ENCODE assay signal across 8 mouse cellular contexts in the genomic region with DNA sequence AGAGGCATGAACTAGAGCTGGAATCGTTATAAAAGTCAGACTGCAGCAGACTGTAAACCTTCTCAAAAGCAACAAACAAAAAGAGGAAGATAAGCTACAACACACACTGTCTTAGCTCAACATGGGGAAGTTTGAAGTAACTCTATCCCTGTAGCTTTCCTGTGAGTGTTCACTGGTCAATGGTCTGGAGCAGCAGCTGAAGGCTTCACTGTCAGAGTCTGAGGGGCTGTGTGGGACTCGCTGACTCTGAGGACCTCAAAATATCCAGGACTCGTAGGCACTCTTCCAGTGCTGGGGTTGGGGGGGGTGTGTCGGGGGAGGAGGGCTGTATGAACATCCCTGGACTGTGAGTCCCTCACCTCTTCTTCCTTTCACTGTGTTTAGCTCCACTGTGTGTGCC. TPM values are rescaled to one million over a fixed set of nuclear protein-coding genes. Genes with fewer than 3 reads are reported as not detected.
DNase-seq lines count a peak whose midpoint lies in the region; ATAC-seq and TF ChIP-seq lines count a peak whose summit lies in the region.
"Not testable (repeated sequence)": the region's sequence is repeated elsewhere in the genome, so short reads cannot be mapped to it uniquely, and the experiment has no call there.

No protein-coding gene starts in this region.

- H3K4me1 ChIP-seq in intestine, embryonic 15.5 days (replicated peaks); kidney, postnatal 0 days (replicated peaks; ENCODE audit: insufficient read depth, low read length); lung, embryonic 16.5 days (replicated peaks; ENCODE audit: control insufficient read depth, insufficient read depth, low read length): not testable (repeated sequence)

- H3K9me3 ChIP-seq in intestine, embryonic 15.5 days; kidney, postnatal 0 days (replicated peaks; ENCODE audit: low read length); lung, embryonic 16.5 days (ENCODE audit: control insufficient read depth, low read length): not testable (repeated sequence)

- not testable (repeated sequence) for H3K36me3 ChIP-seq in intestine, embryonic 15.5 days; splenic B cell, adult 2 months (ENCODE audit: control insufficient read depth, insufficient read depth, low read length, poor library complexity, severe bottlenecking)
- H3K36me3 ChIP-seq in kidney, postnatal 0 days (ENCODE audit: insufficient read depth, low read length), result peaks cover 19% of the 10 kb centered on the region; the same call in 1 of the 2 replicates
- H3K36me3 ChIP-seq in lung, embryonic 16.5 days (ENCODE audit: control insufficient read depth, insufficient read depth, low read length), result peaks cover 14% of the 10 kb centered on the region; the same call in 1 of the 2 replicates

- peak; percentile 42 for ATAC-seq in common myeloid progenitor, adult 5-6 weeks (replicated peaks; ENCODE audit: low read depth, poor library complexity, severe bottlenecking)
- ATAC-seq in granulocyte monocyte progenitor cell, adult 5-6 weeks (replicated peaks; ENCODE audit: poor library complexity, severe bottlenecking), result peak; percentile 49
- ATAC-seq in hematopoietic stem cell, adult 5-6 weeks (replicated peaks in 1 of 2; ENCODE audit: insufficient read depth in 1 of 2, low FRiP score in 2 of 2, low TSS enrichment in 1 of 2, low read depth in 1 of 2, poor library complexity in 2 of 2, severe bottlenecking in 2 of 2), result peak; percentile 20 to 32; a peak in 3 of 4 replicates
- not testable (repeated sequence) for ATAC-seq in intestine, embryonic 15.5 days
- ATAC-seq in kidney, postnatal 0 days (replicated peaks; ENCODE audit: low FRiP score, low read depth), result peak; percentile 55
- peak; percentile 11; the same call in 1 of the 2 replicates for ATAC-seq in lung, embryonic 16.5 days (ENCODE audit: low read depth)
- peak; percentile 34; the same call in 1 of the 2 replicates for ATAC-seq in monocyte, adult 5-6 weeks (replicated peaks; ENCODE audit: insufficient number of reproducible peaks, low FRiP score, low TSS enrichment, poor library complexity, severe bottlenecking)

- H3K9ac ChIP-seq in intestine, embryonic 15.5 days; kidney, postnatal 0 days (ENCODE audit: low read depth, low read length); lung, embryonic 16.5 days (ENCODE audit: low read length): not testable (repeated sequence)

- DNase-seq in kidney, postnatal 0 days (ENCODE audit: low spot score), result peak; percentile 9
- peak; percentile 24 for DNase-seq in splenic B cell, adult 2 months (ENCODE audit: low read depth, low spot score)

- 53% methylated on average over 4 of the region's 4 CpGs for WGBS in intestine, embryonic 15.5 days
- 32% methylated on average over 4 of the region's 4 CpGs for WGBS in kidney, postnatal 0 days
- WGBS in lung, embryonic 16.5 days, result 51% methylated on average over 4 of the region's 4 CpGs

- not testable (repeated sequence) for H3K27me3 ChIP-seq in intestine, embryonic 15.5 days (replicated peaks); kidney, postnatal 0 days (ENCODE audit: insufficient read depth, low read length); lung, embryonic 16.5 days (ENCODE audit: control insufficient read depth, insufficient read depth, low read depth, low read length); splenic B cell, adult 2 months (ENCODE audit: control insufficient read depth, insufficient read depth, low read length, poor library complexity, severe bottlenecking)

- not testable (repeated sequence) for H3K4me3 ChIP-seq in intestine, embryonic 15.5 days (replicated peaks); kidney, postnatal 0 days (replicated peaks; ENCODE audit: low read depth, low read length); lung, embryonic 16.5 days (ENCODE audit: low read length)

- H3K27ac ChIP-seq in intestine, embryonic 15.5 days; kidney, postnatal 0 days; lung, embryonic 16.5 days (ENCODE audit: low read length): not testable (repeated sequence)

- TF ChIP-seq CTCF in kidney, postnatal 0 days (IDR thresholded peaks at IDR 0.05; ENCODE audit: low read depth), result not testable (repeated sequence)

- 0 out of 2 replicates have a peak overlapping the region, but pooled peaks have one; percentile 75 for H3K4me2 ChIP-seq in intestine, embryonic 15.5 days (replicated peaks)
- H3K4me2 ChIP-seq in kidney, postnatal 0 days (ENCODE audit: low read length); lung, embryonic 16.5 days (ENCODE audit: low read depth, low read length): not testable (repeated sequence)

RNA-seq across cellular contexts. Expression of a gene that starts 0.5 kb away (rescaled TPM):
- total RNA-seq in common myeloid progenitor, adult 5-6 weeks (2017), result 0.63 TPM in 1 of 2 replicates, not detected in the other
- 1.2 and 2.8 TPM in 2 replicates for total RNA-seq in granulocyte monocyte progenitor cell, adult 5-6 weeks (2014; fragmentation: Nextera tagmentation)
- total RNA-seq in granulocyte monocyte progenitor cell, adult 5-6 weeks (2017), result 0.72 and 1.7 TPM in 2 replicates
- 0.10 and 1.1 TPM in 2 replicates for total RNA-seq in hematopoietic stem cell, adult 5-6 weeks (2017)
- polyA plus RNA-seq in intestine, embryonic 15.5 days (2015; fragmentation: Nextera tagmentation; extraction: Ambion mirVana), result 0.69 and 1.2 TPM in 2 replicates
- polyA plus RNA-seq in kidney, postnatal 0 days (2015; fragmentation: Nextera tagmentation; extraction: Ambion mirVana), result 1.9 and 2.2 TPM in 2 replicates
- polyA plus RNA-seq in lung, embryonic 16.5 days (2015; fragmentation: Nextera tagmentation; extraction: Ambion mirVana), result 1.5 and 1.9 TPM in 2 replicates
- 0.58 to 1.1 TPM in 2 of 3 replicates, not detected in the other for total RNA-seq in monocyte, adult 5-6 weeks (2017)

RNA-seq across cellular contexts. Expression of a gene that starts 36.7 kb away (rescaled TPM):
- 3.7 and 4.7 TPM in 2 replicates for total RNA-seq in common myeloid progenitor, adult 5-6 weeks (2017)
- 6.1 and 9.0 TPM in 2 replicates for total RNA-seq in granulocyte monocyte progenitor cell, adult 5-6 weeks (2014; fragmentation: Nextera tagmentation)
- total RNA-seq in granulocyte monocyte progenitor cell, adult 5-6 weeks (2017), result 4.2 and 5.2 TPM in 2 replicates
- 3.8 and 4.3 TPM in 2 replicates for total RNA-seq in hematopoietic stem cell, adult 5-6 weeks (2017)
- polyA plus RNA-seq in intestine, embryonic 15.5 days (2015; fragmentation: Nextera tagmentation; extraction: Ambion mirVana), result 6.1 and 6.9 TPM in 2 replicates
- 9.6 and 11.1 TPM in 2 replicates for polyA plus RNA-seq in kidney, postnatal 0 days (2015; fragmentation: Nextera tagmentation; extraction: Ambion mirVana)
- 5.8 and 6.3 TPM in 2 replicates for polyA plus RNA-seq in lung, embryonic 16.5 days (2015; fragmentation: Nextera tagmentation; extraction: Ambion mirVana)
- total RNA-seq in monocyte, adult 5-6 weeks (2017), result 0.57 to 1.9 TPM (median 0.68 TPM) in 3 replicates

RNA-seq across cellular contexts. Expression of a gene that starts 57.7 kb away (rescaled TPM):
- 8.0 and 10.3 TPM in 2 replicates for total RNA-seq in common myeloid progenitor, adult 5-6 weeks (2017)
- total RNA-seq in granulocyte monocyte progenitor cell, adult 5-6 weeks (2014; fragmentation: Nextera tagmentation), result 8.3 and 13.3 TPM in 2 replicates
- 20.4 and 22.5 TPM in 2 replicates for total RNA-seq in granulocyte monocyte progenitor cell, adult 5-6 weeks (2017)
- 21.4 and 26.1 TPM in 2 replicates for total RNA-seq in hematopoietic stem cell, adult 5-6 weeks (2017)
- 0.35 and 0.38 TPM in 2 replicates for polyA plus RNA-seq in intestine, embryonic 15.5 days (2015; fragmentation: Nextera tagmentation; extraction: Ambion mirVana)
- polyA plus RNA-seq in kidney, postnatal 0 days (2015; fragmentation: Nextera tagmentation; extraction: Ambion mirVana), result 1.1 and 1.2 TPM in 2 replicates
- polyA plus RNA-seq in lung, embryonic 16.5 days (2015; fragmentation: Nextera tagmentation; extraction: Ambion mirVana), result 0.45 and 0.48 TPM in 2 replicates
- total RNA-seq in monocyte, adult 5-6 weeks (2017), result 4.9 to 8.9 TPM (median 8.1 TPM) in 3 replicates
